Mouse (Mus musculus): Measurements from ENCODE around the gene Olfr688. TPM values are rescaled to one million over a fixed set of nuclear protein-coding genes. Genes with fewer than 3 reads are reported as not detected.

The Olfr688 gene
- polyA plus RNA-seq, 1 experiment from 2014 or later: not detected

Other genes starting within 250 kb of the Olfr688 start
- not detected in 2 replicates for gene Olfr677, start 236.7 kb upstream of the Olfr688 start, polyA plus RNA-seq (2015; fragmentation: Nextera tagmentation; extraction: Ambion mirVana)
- gene Olfr678, start 223.6 kb upstream of the Olfr688 start, polyA plus RNA-seq (2015; fragmentation: Nextera tagmentation; extraction: Ambion mirVana): not detected in 2 replicates
- not detected in 2 replicates for gene Olfr679, start 206.9 kb upstream of the Olfr688 start, polyA plus RNA-seq (2015; fragmentation: Nextera tagmentation; extraction: Ambion mirVana)
- not detected in 2 replicates for gene Olfr680-ps1, start 195.3 kb upstream of the Olfr688 start, polyA plus RNA-seq (2015; fragmentation: Nextera tagmentation; extraction: Ambion mirVana)
- not detected in 2 replicates for gene Olfr681, start 171.3 kb upstream of the Olfr688 start, polyA plus RNA-seq (2015; fragmentation: Nextera tagmentation; extraction: Ambion mirVana)
- not detected in 2 replicates for gene Olfr683, start 141.1 kb upstream of the Olfr688 start, polyA plus RNA-seq (2015; fragmentation: Nextera tagmentation; extraction: Ambion mirVana)
- gene Olfr684, start 124.4 kb upstream of the Olfr688 start, polyA plus RNA-seq (2015; fragmentation: Nextera tagmentation; extraction: Ambion mirVana): not detected in 2 replicates
- gene Olfr685, start 102.1 kb upstream of the Olfr688 start, polyA plus RNA-seq (2015; fragmentation: Nextera tagmentation; extraction: Ambion mirVana): not detected in 2 replicates
- gene Olfr686, start 80.6 kb upstream of the Olfr688 start, polyA plus RNA-seq (2015; fragmentation: Nextera tagmentation; extraction: Ambion mirVana): not detected in 2 replicates
- gene Olfr689, start 23.1 kb downstream of the Olfr688 start, polyA plus RNA-seq (2015; fragmentation: Nextera tagmentation; extraction: Ambion mirVana): not detected in 2 replicates
- gene Olfr690, start 46.0 kb downstream of the Olfr688 start, polyA plus RNA-seq (2015; fragmentation: Nextera tagmentation; extraction: Ambion mirVana): not detected in 2 replicates
- 0.22 TPM in 1 of 2 replicates, not detected in the other for gene Olfr691, start 54.2 kb downstream of the Olfr688 start, polyA plus RNA-seq (2015; fragmentation: Nextera tagmentation; extraction: Ambion mirVana)
- gene Olfr692, start 80.1 kb downstream of the Olfr688 start, polyA plus RNA-seq (2015; fragmentation: Nextera tagmentation; extraction: Ambion mirVana): not detected in 2 replicates
- gene Gm5901, start 86.9 kb downstream of the Olfr688 start, polyA plus RNA-seq (2015; fragmentation: Nextera tagmentation; extraction: Ambion mirVana): not detected in 2 replicates
- gene Fam160a2, start 112.0 kb downstream of the Olfr688 start, polyA plus RNA-seq (2015; fragmentation: Nextera tagmentation; extraction: Ambion mirVana): 50.1 and 53.6 TPM in 2 replicates
- 0.19 TPM in 1 of 2 replicates, not detected in the other for gene Cnga4, start 116.5 kb downstream of the Olfr688 start, polyA plus RNA-seq (2015; fragmentation: Nextera tagmentation; extraction: Ambion mirVana)
- gene Cckbr, start 137.6 kb downstream of the Olfr688 start, polyA plus RNA-seq (2015; fragmentation: Nextera tagmentation; extraction: Ambion mirVana): 1.2 and 2.6 TPM in 2 replicates
- 24.2 and 28.3 TPM in 2 replicates for gene Cavin3, start 194.2 kb downstream of the Olfr688 start, polyA plus RNA-seq (2015; fragmentation: Nextera tagmentation; extraction: Ambion mirVana)

All from forebrain, embryonic 16.5 days (tissue).